Mouse (Mus musculus) urinary bladder, postnatal 25 days (tissue): ENCODE measurements around the gene Agtrap.
"Not testable (repeated sequence)": the region's sequence is repeated elsewhere in the genome, so short reads cannot be mapped to it uniquely, and the experiment has no call there.

ENCODE experiments used
- DNase-seq: peaks from one replicate; pipeline ENCODE4 v3.0.0; 2022; ENCODE audit warnings: low spot score

The Agtrap gene

DNA sequence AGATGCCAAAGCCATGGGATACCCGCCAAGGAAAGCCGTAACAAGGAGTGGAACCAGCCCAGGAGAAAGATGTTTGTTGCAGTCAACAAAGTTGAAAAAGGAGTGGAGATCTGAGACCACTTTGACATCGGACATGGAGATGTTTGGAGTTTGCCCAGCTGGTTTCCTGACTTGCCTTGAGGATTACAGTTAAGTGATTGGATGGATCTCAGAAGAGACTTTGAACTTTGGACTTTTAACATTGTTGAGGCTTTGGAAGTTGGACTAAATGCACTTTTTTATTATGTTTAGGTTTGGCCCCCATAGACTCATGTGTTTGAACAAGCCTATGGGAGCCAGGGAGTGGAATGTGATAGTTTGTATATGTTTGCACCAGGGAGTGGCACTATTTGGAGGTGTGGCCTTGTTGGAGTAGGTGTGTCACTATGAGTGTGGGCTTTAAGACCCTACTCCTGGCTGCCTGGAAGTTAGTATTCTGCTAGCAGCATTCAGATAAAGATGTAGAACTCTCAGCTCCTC lies 37.4 kb downstream of the Agtrap start:
- DNase-seq, result not testable (repeated sequence)

DNA sequence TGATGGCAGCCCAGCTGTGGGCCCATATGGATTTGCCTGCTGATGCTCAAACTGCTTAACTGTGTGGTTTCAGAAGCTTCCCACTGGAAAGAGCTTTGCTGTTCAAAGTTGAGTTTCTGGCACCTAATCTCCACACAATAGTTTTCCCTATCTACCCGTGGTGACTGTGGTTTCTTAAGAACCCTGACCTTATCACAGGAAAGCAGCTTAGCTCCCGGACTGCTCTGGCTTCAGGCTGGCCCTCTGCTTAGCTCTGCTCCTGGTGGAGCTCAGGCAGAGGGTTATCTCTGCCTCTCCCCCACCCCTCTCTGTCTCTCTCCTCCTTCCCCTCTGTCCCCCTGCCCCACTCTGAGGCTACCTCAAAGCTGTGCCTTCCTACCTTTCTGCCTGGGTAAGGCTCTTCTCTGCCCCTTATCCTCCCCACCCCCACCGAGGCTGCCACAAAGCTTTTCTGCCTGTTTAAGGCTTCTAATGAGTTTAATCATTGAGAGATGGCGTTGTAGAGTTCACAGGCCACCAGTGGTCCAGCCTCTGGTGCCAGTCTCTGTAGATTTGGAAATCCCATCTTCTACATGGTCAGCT lies 41.3 kb downstream of the Agtrap start:
- DNase-seq, result no peak

DNA sequence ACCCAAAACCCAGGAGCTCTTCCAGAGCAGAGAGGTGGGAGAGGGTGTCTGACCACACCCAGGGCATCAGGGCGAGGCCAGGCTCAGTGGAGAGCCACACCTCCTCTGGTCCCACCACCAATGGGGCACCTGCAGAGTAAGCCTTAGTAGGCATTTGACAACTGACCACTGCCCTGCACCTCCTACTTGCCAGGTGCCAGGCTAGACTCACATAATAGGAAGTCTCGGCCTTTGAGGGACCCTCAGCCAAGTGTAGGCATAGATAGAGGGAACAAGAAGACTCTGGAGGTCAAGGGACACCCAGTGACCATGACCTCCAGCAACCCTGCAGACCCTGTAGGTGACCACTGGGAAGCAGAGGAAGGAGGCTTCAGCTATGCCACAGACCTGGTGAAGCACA lies 43.7 kb downstream of the Agtrap start:
- DNase-seq, result no peak

DNA sequence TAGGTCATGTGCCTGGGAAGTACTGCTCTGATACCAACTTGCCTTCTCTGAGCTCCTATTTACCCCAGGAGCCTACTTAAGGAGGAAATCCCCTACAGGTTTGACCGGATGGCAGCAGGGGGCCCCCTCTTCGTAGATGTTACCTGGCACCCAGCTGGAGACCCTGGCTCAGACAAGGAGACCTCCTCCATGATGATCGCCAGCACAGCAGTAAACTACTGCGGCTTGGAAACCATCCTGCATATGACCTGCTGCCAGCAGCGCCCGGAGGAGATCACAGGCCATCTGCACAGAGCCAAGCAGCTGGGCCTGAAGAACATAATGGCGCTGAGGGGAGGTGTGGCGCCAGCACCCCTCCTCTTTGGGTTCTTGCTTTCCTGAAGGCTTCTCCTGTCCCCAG lies 44.5 kb downstream of the Agtrap start:
- not testable (repeated sequence) for DNase-seq

DNA sequence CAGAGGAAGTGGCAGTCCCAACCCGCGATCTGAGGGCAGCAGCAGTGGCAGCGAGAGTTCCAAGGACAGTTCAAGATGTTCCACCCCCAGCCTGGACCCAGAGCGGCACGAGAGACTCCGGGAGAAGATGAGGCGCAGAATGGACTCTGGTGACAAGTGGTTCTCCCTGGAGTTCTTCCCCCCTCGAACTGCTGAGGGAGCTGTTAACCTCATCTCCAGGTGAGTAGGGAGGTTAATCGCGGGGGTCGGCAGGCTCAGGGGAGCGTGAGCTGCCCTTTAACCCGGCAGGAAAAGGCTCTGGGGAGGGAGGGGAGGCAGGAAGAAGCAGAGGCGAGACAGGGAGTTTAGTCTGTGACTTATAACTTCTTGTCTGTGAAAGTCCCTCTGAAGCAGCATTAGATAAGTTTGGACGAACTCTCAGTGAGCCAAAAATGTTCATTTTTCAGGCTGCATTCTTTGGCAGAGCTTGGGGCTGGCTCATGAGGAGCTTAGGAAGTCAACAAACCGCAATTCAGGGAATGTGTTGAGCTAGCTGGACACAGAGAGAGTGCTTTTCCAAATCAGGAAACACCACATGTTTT lies 46.1 kb downstream of the Agtrap start:
- peak; percentile 8 for DNase-seq

DNA sequence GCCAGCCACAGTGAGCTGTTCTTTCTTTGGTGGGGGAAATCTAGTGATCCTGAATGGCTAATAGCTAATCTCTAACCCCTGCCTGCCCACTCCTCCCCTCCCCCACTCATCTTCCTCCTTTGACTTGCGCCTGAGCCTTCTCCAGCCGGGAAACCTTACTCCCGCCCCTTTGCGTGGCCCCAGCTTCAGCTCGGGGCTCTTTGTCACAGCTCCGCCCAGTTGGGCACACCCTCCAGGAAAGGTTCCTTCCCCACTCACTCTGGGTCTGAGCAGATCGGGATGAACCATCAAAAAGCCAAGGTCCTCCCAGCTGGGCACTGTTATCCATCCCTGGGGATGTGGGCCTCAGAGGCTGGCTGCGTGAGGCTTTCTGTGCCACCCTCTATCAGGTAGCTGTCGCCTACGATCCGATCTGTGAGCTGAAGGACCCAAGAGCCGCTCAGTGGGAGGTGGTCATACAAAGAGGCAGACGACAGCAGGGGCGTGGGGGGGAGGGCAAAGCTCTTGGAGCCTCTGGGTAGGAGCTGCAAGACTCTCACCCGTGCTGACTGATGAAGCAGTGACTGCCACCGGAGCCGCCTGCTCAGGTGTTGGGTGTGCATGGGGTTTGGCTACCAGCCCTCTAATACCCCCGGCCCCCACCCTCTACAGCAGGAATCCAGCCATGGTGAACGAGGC lies 46.8 kb downstream of the Agtrap start:
- peak; percentile 50 for DNase-seq

DNA sequence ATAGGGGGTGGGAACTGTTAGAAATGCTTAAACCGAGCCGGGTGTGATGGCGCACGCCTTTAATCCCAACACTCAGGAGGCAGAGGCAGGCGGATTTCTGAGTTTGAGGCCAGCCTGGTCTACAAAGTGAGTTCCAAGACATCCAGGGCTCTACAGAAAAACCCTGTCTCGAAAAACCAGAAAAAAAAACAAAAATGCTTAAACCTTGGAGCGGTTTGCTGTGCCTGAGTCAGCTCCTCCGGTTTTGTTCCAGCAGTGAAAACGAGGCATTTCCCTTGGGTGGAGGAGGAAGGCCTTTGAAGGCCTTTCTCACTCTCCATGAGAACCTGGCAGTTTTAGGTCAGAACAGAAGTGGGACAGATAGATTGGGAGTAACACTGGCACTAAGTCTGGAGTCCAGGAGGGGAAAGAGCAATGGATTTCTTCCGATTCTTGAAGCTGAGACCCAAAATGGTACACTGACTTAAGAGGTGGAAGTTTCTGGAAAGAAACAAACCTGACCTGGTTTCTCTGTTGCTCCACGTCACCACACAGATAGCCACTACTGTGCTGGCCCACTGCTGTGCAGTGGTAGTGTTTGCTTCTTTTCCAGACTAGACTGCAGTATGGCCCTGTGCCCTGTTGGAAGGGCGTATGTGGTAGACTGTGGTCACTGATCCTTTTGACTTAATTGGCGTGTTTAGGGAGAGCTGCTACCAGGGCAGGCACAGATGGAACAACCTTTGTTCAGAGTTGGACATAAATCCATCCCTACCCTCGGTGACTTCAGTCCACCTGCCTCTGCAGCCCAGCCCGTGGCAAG lies 47.6 kb downstream of the Agtrap start:
- DNase-seq, result no peak

DNA sequence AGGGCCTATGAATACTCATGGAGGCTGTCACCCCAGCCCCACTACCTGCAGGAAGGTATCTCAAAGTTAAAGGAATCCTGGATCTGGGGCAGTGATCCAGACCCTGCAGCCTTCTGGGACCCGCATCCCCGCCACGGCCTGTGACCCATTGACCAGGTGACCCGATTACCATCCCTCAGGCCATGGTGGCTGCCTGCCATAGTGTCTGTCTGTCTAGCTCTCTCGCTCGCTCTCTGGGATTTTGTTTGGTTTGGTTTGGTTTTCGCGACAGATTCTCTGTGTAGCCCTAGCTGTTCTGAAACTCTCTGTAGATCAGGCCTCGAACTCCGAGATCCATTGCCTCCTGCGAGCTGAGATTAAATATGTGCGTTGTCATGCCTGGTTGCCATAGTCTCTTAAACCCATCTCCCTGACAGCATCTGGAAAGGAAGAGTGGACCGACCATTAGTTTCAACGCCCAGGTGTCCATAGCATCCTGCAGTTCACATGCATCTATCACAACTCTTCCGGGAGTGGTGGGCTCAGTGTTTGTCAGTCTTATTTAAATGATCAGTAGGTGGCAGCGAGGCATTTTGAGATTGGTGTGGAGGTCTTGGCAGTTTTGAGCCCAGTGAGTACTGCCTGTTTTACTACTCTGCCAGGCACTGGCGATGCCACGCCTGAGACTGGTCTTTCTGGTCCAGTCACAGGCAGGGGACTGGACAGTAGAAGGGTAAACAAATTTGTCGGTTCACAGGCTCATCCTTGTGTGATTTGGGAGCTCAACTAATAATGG lies 48.4 kb downstream of the Agtrap start:
- DNase-seq, result peak; percentile 15

DNA sequence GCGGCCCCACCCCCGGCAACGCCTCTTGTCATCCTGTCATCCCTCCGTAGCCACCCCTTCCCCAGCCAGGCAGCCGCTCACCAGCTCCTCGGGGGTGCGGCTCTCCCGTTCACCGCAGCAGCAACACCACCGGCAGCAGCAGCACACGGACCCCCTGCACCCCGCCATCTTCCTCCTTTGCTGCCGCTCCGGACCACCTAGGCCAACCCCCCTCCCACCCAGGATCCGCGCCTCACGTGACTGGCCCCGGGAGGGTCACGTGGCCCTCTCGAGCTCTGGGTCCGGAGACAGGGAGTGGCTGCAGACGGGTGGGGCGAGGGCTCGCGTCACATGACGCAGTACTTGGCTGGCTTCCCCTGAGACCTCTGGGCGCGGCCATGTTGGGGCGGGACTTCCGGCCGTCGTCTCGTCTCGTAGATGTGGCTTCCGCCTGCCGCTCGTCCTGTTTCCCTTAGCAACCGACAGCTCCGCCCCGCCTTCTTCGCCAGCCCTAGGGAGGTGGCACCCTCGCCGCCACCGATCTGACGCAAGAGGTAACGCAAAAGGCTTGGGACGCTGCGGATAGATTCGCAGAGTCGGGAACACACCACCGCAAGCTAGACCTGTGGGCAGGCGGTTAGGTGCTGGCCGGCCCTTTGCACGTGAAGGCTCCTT lies 49.1 kb downstream of the Agtrap start, which contains the start of the genes Clcn6 and Mthfr:
TSS of gene Clcn6 (minus strand) at position 222 of the 654 bp plus-strand sequence.
TSS of gene Mthfr (plus strand) at position 478 of the 654 bp plus-strand sequence.
- DNase-seq, result peak; percentile 99

DNA sequence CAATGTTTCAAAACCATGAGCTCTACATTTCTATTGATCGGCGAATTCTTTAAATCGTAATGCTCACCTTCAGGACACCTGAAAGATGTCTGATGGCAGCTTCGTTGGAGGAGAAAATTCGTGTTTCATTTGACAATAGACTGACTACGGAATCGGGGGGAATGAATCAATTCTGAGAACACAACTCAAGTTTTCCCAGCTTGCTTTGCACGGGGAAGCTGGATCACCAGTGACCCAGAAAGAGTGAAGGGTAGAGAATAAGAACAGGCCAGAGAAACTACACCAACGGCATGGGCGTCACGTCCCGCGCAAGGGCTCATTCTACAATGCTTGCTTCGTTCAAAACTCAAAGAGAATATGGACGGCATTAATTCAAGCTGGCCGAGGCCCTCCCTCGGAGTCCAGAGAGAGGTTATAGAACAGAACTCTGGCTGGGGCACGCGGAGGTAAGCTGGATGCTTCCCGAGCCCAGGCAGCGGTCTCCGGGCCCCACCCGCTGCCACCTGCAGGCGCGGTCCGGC lies 49.7 kb downstream of the Agtrap start:
- no peak for DNase-seq

DNA sequence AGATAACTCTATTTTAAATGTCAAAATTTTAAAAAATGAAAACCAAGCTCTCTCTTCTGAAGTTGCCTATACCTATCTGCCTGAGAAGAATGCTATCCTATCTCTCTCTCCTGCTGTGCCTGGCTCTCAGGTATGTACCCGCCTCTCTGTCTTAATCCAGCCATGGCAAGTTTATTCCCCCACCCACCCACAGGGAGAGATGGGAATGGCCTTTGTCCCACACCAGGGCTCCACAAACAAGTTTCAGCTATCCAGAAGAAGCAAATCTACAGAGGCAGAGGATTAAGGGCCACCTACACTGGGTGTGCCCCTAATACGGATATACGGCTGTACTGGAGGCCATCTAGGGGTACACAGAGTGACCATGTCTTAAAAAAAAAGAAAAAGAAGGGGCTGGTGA lies 52.4 kb downstream of the Agtrap start:
- DNase-seq, result no peak

DNA sequence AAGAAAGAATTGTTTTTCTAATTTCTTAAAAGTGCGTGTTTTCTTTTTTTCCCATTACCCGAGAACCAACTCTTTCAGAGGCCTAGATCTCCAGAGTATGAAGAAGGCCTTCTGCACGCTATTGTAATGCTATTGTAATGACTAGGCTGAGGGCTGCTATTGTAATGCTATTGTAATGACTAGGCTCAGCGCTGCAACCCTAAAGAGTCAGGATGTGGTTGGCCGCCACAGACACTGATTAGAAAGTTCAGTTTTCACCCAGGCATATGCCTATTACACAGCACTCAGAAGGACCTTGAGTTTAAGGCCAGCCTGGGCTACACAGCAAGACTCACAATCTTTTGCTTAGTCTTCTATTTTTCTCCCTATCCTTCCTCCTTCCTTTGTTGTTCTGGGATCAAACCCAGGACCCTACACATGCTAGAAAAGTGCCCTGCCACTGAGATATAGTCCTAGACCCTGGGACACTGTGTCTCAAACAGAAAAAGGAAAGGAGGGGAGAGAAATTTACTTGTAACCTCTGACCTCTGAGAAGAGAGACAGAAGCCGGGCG lies 53.9 kb downstream of the Agtrap start:
- no peak for DNase-seq

DNA sequence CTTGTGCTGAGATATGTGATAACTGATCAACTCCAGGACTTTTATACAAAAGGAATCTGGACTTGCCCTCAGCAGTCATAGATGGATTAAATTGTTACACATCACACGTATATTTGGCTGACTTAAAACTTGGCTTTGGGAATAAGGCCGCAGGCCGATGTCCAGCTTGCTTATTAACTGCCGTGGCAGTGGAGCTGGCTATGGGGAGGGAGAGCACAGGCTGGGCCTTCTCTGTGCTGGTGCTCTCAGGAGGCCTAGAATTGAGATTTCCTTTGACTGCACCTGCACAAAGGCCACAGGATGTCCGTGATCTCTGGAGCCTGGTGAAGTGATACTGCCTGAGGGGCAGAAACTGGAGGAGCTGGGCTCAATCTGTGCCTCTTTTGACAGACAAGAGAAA lies 57.3 kb downstream of the Agtrap start:
- no peak for DNase-seq

DNA sequence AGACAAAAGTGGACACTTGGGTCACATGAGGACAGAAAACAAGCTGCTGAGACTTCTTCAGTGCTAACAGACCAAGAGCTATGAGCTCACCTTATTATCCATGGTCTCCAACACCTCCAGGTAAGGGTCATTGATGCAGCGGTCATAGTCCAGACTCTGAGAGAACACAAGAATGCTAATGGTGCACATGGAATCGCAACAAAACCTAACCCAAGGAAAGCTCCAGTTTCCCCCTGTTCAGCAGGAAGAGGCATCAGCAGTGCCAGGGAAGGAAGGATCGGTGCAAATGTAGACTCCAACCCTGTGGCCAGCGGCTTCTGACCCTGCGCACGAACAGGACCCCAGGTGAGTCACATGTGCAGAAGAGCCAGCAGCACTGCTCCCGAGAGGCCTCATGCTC lies 58.5 kb downstream of the Agtrap start:
- no peak for DNase-seq
